Mouse (Mus musculus) megakaryocyte progenitor cell, adult 5-6 weeks (primary cell): ENCODE data around the gene Ntf3. TPM values are rescaled to one million over a fixed set of nuclear protein-coding genes. Genes with fewer than 3 reads are reported as not detected.

Experiments
- ATAC-seq: replicated peaks from 2 replicates; pipeline ENCODE4 v1.8.0; 2016; ENCODE audit warnings: mild to moderate bottlenecking, moderate TSS enrichment, inconsistent platforms; ENCODE audit not compliant: poor library complexity
- total RNA-seq, 2 experiments: library from RNA; stranded (forward) in 1 of 2; stranded (reverse) in 1 of 2; fragments of 157-497, 149-512 nt in 1 of 2; fragments of 200-1000 nt in 1 of 2; gene quantifications; 2 replicates each; pipeline versions ENCODE4 v1.2.3 to v1.2.4; 2015 to 2017

Gene Ntf3
- total RNA-seq, 2 experiments from 2014 or later = not detected

DNA sequence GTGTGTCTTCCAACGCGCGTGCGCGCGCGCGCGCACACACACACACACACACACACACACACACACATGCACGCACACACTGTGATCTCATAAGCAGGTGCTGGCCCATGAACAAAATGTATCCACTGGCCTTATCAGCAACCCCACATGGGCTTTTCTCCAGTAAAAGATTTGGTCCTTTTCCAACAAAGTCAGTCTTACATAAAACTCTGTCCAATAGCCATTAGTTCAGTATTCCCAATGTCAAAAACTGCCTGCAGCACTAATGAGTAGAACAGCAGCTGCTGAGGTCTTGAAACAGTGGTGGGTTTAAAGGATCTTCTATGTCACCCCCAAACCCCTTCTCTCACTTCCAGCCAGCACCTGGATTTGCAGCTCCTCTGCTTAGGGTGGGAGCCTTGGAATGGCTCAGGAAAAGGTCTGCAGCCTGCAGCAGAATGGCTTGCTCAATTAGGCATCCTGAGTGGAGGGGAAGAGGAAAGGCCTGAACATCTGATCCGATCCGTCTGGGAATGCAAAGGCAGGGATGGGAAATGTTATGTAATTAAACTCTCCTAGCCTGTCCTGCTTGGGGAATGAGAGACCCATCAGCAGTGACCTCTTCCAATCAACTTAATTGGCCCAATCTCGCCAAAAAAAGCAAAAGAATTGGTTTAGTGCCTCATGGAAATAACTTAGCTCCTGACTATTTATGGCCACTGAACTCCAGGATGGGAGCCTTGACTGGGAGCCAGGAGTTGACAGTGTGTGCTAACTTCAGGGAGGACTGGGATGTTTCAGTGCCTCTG is 7.2 kb downstream of the Ntf3 start:
- no peak for ATAC-seq

- ATAC-seq = no peak
Measured at GRCm38 (mm10) chr6:126155928-126156327, 10.8 kb downstream of the Ntf3 start.

- no peak for ATAC-seq
Measured at GRCm38 (mm10) chr6:126154372-126154982, 12.2 kb downstream of the Ntf3 start.

- no peak for ATAC-seq
Measured at GRCm38 (mm10) chr6:126153154-126153553, 13.6 kb downstream of the Ntf3 start.

- ATAC-seq = no peak
Measured at GRCm38 (mm10) chr6:126143659-126144058, 23.1 kb downstream of the Ntf3 start.

GRCm38 (mm10) chr6:126142741-126143140 is 24.0 kb downstream of the Ntf3 start:
- no peak for ATAC-seq

DNA sequence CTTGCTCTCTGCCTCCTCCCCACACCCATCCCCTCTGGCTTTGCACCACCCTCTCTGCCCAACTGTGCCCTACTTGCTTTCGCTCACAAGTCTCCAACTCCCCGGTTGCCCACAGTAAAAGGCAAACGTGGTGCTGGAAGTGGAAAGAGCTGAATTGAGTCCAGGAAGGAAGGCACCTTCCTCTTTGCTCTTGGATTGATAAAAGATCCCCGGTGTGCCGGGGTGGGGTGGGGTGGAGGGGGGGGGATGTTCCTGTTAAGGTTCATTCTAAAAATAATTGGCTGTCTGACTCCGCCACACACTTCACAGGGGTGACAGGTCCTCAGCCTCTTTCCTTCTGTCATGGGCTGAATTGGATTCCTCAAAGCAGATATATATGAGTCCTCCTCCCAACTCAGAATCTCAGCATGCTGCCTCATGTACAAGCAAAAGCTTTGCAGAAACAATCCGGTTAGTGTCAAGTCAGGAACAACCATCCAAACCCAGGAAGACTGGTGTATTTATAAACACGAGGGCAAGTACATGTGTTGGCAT is 24.6 kb downstream of the Ntf3 start:
- ATAC-seq = no peak

DNA sequence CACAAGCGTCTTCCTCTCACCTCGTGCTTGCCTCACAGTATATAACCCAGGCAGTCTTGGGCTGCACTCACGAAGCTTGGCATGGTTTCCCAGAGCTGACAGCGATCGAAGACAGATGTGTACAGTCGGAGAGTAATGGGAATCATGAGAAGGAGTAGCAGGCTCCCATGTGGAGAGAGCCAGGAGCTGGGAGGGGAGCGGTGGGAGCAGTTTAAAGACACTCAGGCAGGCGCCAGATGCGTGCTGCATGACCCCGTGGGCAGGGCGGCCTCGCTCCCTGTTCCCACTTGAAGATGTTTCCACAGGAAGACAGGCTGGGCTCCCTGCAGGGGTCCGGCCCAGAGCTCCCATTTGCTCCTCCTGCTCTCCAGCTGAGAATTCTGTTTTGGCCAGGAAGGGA is 25.2 kb downstream of the Ntf3 start:
- ATAC-seq = no peak

- no peak for ATAC-seq
Measured at GRCm38 (mm10) chr6:126140961-126141360, 25.7 kb downstream of the Ntf3 start.

- ATAC-seq = no peak
Measured at GRCm38 (mm10) chr6:126140416-126140815, 26.3 kb downstream of the Ntf3 start.

- no peak for ATAC-seq
Measured at GRCm38 (mm10) chr6:126134155-126134906, 32.4 kb downstream of the Ntf3 start.

- no peak for ATAC-seq
Measured at GRCm38 (mm10) chr6:126128238-126128637, 38.5 kb downstream of the Ntf3 start.

DNA sequence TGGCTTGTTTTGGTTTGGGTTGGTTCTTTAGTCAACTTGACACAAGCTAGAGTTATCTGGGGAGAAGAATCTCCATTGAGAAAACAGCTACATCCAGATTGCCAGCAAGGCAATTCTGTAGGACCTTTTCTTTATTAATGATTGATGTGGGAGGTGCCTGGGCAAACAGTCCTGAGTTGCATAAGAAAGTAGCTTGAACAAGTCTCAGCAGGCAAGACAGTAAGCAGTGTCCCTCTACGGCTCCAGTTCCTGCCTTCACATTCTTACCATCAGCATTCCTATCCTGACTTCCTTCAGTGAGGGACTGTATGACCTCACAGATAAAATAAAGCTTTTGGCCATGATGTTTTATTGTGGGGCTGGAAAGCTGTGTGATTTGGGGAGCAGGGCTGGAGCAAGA is 48.5 kb downstream of the Ntf3 start:
- ATAC-seq = no peak

DNA sequence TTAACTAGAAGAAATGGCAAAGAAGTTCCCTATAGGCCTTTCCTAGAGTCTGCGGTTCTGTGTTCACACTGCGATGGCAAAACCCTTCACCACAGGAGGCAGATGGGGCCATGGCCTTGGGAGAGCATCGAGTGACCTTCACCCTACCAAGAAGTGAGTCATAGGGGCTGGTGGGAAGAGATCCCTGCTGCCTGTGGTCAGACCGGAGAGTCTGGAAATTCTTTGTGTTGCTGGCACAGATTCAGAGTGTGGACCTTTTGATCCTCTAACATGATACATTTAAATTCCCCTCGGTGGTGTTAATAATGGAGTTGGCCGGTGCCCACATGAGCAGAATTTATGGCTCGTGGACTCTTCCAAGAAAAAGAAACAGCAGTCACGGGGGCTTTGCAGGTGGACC is 49.5 kb downstream of the Ntf3 start:
- no peak for ATAC-seq

- no peak for ATAC-seq
Measured at GRCm38 (mm10) chr6:126114934-126115633, 51.6 kb downstream of the Ntf3 start.

GRCm38 (mm10) chr6:126110892-126111835 is 55.5 kb downstream of the Ntf3 start:
- ATAC-seq = no peak

- no peak for ATAC-seq
Measured at GRCm38 (mm10) chr6:126109184-126109583, 57.5 kb downstream of the Ntf3 start.

GRCm38 (mm10) chr6:126108771-126109170 is 57.9 kb downstream of the Ntf3 start:
- no peak for ATAC-seq

- no peak for ATAC-seq
Measured at GRCm38 (mm10) chr6:126107398-126107797, 59.3 kb downstream of the Ntf3 start.

- ATAC-seq = no peak
Measured at GRCm38 (mm10) chr6:126106798-126107173, 59.9 kb downstream of the Ntf3 start.
